Mouse (Mus musculus) testis, adult 2 months (tissue): Measurements from ENCODE around the gene Ap5s1.

Source experiments
- CTCF ChIP-seq: fragments of 200-500 bp; IDR thresholded peaks from 2 replicates; pipeline ENCODE4 v1.5.1; 2012; ENCODE audit warnings: low read depth, mild to moderate bottlenecking, inconsistent platforms, low read length, moderate library complexity; ENCODE audit not compliant: control insufficient read depth, insufficient read depth, insufficient replicate concordance
- POLR2A ChIP-seq: fragments of 200-500 bp; IDR thresholded peaks from 2 replicates; pipeline ENCODE4 v1.6.1; 2012; ENCODE audit warnings: low read depth, mild to moderate bottlenecking, inconsistent platforms, low read length, moderate library complexity; ENCODE audit not compliant: control insufficient read depth

DNA sequence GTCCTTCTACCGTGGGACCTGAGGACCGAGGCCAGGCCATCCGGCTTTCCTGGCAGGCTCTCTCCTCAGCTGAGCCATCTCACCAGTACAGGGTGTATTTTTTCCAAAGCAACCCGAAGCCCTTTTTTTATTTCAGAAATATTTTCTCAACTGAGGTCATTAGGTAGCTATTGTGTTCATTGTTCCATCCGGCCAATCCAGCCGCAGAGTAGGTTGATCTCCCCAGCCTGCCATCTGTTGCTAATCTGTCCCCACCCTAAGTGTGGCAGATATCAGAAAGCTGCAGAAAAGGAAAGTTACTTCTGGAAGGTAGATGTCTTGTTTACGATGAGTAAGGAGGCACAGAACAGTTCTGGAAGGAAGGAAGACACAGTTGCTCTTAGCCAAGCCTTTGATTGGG, 6.9 kb downstream of the Ap5s1 start:
- TF ChIP-seq POLR2A: no peak
- no peak for TF ChIP-seq CTCF
